Mouse (Mus musculus) megakaryocyte, embryonic 14.5 days (primary cell): ENCODE measurements around the gene Defb13. TPM values are rescaled to one million over a fixed set of nuclear protein-coding genes. Genes with fewer than 3 reads are reported as not detected.
"Not testable (repeated sequence)": the region's sequence is repeated elsewhere in the genome, so short reads cannot be mapped to it uniquely, and the experiment has no call there.

ENCODE experiments used
- H3K27me3 ChIP-seq: replicated peaks from 2 replicates; pipeline ENCODE3; 2012; ENCODE audit warnings: inconsistent platforms
- H3K36me3 ChIP-seq: replicated peaks from 2 replicates; pipeline ENCODE3; 2012; ENCODE audit warnings: low read length, inconsistent platforms, mixed read lengths
- H3K4me1 ChIP-seq: 2 replicates; pipeline ENCODE4 v1.6.1; 2012; ENCODE audit warnings: inconsistent platforms
- H3K4me3 ChIP-seq: replicated peaks from 2 replicates; pipeline ENCODE3; 2012; ENCODE audit warnings: moderate library complexity, mild to moderate bottlenecking, inconsistent platforms
- H3K9me3 ChIP-seq: 2 replicates; pipeline ENCODE4 v1.6.1; 2012; ENCODE audit warnings: inconsistent platforms
- FLI1 ChIP-seq: IDR thresholded peaks from 2 replicates; pipeline ENCODE4 v1.6.1; 2012; ENCODE audit warnings: low read length, inconsistent platforms, mixed read lengths
- GATA1 ChIP-seq: IDR thresholded peaks from 3 replicates; pipeline ENCODE4 v1.6.1; 2012; ENCODE audit warnings: mixed read lengths, low read length, inconsistent platforms, borderline replicate concordance
- polyA plus RNA-seq: library from polyadenylated mRNA; stranded (reverse); fragments of >175 nt; gene quantifications from 2 replicates; pipeline ENCODE4 v1.2.3, GENCODE M21; 2012; ENCODE audit warnings: low replicate concordance; ENCODE audit not compliant: insufficient read depth

The Defb13 gene
- not detected in 2 replicates for polyA plus RNA-seq

GRCm38 (mm10) chr8:21946462-21946861 is at the start of gene Defb13:
TSS of gene Defb13 (plus strand) at chr8:21946762.
- Histone ChIP-seq H3K4me3 (no peak within 1 kb of the TSS), H3K27me3 (no peaks in the 10 kb centered on the region), H3K9me3 (no peaks in the 10 kb centered on the region), H3K4me1 (no peaks in the 10 kb centered on the region), H3K36me3 (no peaks in the 10 kb centered on the region)
- TF ChIP-seq FLI1 (no peak), GATA1 (no peak)

- H3K36me3 ChIP-seq, H3K4me3 ChIP-seq, H3K9me3 ChIP-seq, H3K27me3 ChIP-seq, H3K4me1 ChIP-seq: not testable (repeated sequence)
Measured at GRCm38 (mm10) chr8:21906290-21906689, 40.3 kb upstream of the Defb13 start, which contains the start of gene Defb11. TSS of gene Defb11 (minus strand) at chr8:21906412.

GRCm38 (mm10) chr8:21911931-21912330 is 34.6 kb upstream of the Defb13 start:
- Histone ChIP-seq H3K4me3 (no peak overlapping the region), H3K36me3 (no peaks in the 10 kb centered on the region), H3K9me3 (no peaks in the 10 kb centered on the region), H3K27me3 (no peaks in the 10 kb centered on the region), H3K4me1 (no peaks in the 10 kb centered on the region)
- TF ChIP-seq FLI1: no peak
- no peak for TF ChIP-seq GATA1

- TF ChIP-seq GATA1: no peak
- TF ChIP-seq FLI1: no peak
- Histone ChIP-seq H3K36me3 (no peaks in the 10 kb centered on the region), H3K27me3 (no peaks in the 10 kb centered on the region), H3K4me3 (no peak overlapping the region), H3K9me3 (no peaks in the 10 kb centered on the region), H3K4me1 (no peaks in the 10 kb centered on the region)
Measured at GRCm38 (mm10) chr8:21912554-21912953, 34.0 kb upstream of the Defb13 start.

GRCm38 (mm10) chr8:21915625-21916024 is 30.9 kb upstream of the Defb13 start:
- H3K36me3 ChIP-seq: no peaks in the 10 kb centered on the region
- no peaks in the 10 kb centered on the region for H3K4me1 ChIP-seq
- TF ChIP-seq FLI1: no peak
- H3K27me3 ChIP-seq: no peaks in the 10 kb centered on the region
- no peak overlapping the region for H3K4me3 ChIP-seq
- no peaks in the 10 kb centered on the region for H3K9me3 ChIP-seq

GRCm38 (mm10) chr8:21930754-21931153 is 15.8 kb upstream of the Defb13 start:
- not testable (repeated sequence) for H3K9me3 ChIP-seq, H3K36me3 ChIP-seq, H3K4me1 ChIP-seq, H3K4me3 ChIP-seq, H3K27me3 ChIP-seq

- no peaks in the 10 kb centered on the region for H3K27me3 ChIP-seq
- H3K9me3 ChIP-seq: no peaks in the 10 kb centered on the region
- no peaks in the 10 kb centered on the region for H3K4me1 ChIP-seq
- no peak within 1 kb of the TSS for H3K4me3 ChIP-seq
- TF ChIP-seq FLI1 (no peak), GATA1 (no peak)
- H3K36me3 ChIP-seq: no peaks in the 10 kb centered on the region
Measured at GRCm38 (mm10) chr8:21932610-21933009, 14.0 kb upstream of the Defb13 start, which contains the start of gene Defb15. TSS of gene Defb15 (minus strand) at chr8:21932710.

- H3K9me3 ChIP-seq, H3K27me3 ChIP-seq, H3K4me1 ChIP-seq, H3K4me3 ChIP-seq, H3K36me3 ChIP-seq: not testable (repeated sequence)
Measured at GRCm38 (mm10) chr8:21938052-21938451, 8.5 kb upstream of the Defb13 start, which contains the start of gene Defb35. TSS of gene Defb35 (plus strand) at chr8:21938352.

- H3K4me3 ChIP-seq: no peak overlapping the region
- no peaks in the 10 kb centered on the region for H3K36me3 ChIP-seq
- no peaks in the 10 kb centered on the region for H3K4me1 ChIP-seq
- no peaks in the 10 kb centered on the region for H3K27me3 ChIP-seq
- no peaks in the 10 kb centered on the region for H3K9me3 ChIP-seq
- TF ChIP-seq FLI1: no peak
- TF ChIP-seq GATA1: no peak
Measured at GRCm38 (mm10) chr8:21947311-21948017, 902 bp downstream of the Defb13 start.

GRCm38 (mm10) chr8:21955321-21955720 is 8.8 kb downstream of the Defb13 start:
- Histone ChIP-seq H3K4me1 (no peaks in the 10 kb centered on the region), H3K9me3 (no peaks in the 10 kb centered on the region), H3K27me3 (no peaks in the 10 kb centered on the region), H3K4me3 (no peak overlapping the region), H3K36me3 (no peaks in the 10 kb centered on the region)
- no peak for TF ChIP-seq FLI1
- no peak for TF ChIP-seq GATA1

- H3K4me3 ChIP-seq: no peak overlapping the region
- no peaks in the 10 kb centered on the region for H3K27me3 ChIP-seq
- TF ChIP-seq FLI1: no peak
- TF ChIP-seq GATA1: no peak
- no peaks in the 10 kb centered on the region for H3K9me3 ChIP-seq
- no peaks in the 10 kb centered on the region for H3K36me3 ChIP-seq
- H3K4me1 ChIP-seq: no peaks in the 10 kb centered on the region
Measured at GRCm38 (mm10) chr8:21956336-21956735, 9.8 kb downstream of the Defb13 start.
